Mouse (Mus musculus): ENCODE results near the gene Mxd1.

DNA sequence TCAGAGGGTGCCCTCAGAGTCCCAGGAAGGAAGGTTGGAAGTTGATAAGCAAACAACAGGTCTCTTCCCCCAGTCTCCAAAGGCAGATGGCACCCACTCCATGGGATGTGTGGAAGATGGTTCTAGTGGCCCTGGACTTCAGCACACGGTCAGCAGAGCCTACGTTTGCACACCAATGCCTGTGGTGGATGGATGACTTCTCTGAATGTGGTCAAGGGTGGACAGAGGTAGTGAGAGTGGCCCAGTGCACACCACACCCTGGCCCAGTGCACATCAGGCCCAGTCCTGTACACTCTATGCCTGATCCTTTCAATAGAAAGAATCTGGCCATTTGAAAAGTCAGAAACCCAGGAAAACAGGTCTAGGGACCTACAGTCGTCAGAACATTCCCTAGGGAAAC, 10.5 kb downstream of the Mxd1 start:
- TF ChIP-seq CTCF (conservative IDR thresholded peaks at IDR 0.05; ENCODE audit: insufficient read depth, insufficient read length, low read depth, low read length) (no peak), POLR2A (IDR thresholded peaks at IDR 0.05; ENCODE audit: low read depth, low read length) (no peak)
